ENCODE assay signal across 9 mouse cellular contexts in genomic region chr5:132074360-132074723, GRCm38 (mm10).
DNase-seq lines count a peak whose midpoint lies in the region; ATAC-seq lines count a peak whose summit lies in the region.
"Had no signal": no experiment of that assay in that cellular context is flagged by ENCODE, and none has a peak within 500 bp of the region (broad histone marks: within the 10 kb centered on the region; RNA-seq: fewer than 3 reads in every experiment).

No protein-coding gene starts in this region.

- no peaks in the 10 kb centered on the region for H3K27me3 ChIP-seq in hindbrain, embryonic 12.5 days

- DNase-seq in kidney, postnatal 4 days, result peak; percentile 34 to 47
- DNase-seq in kidney, adult 9 months, result no peak
- peak; percentile 38 for DNase-seq in fibroblast of lung, adult 2 months (ENCODE audit: low read depth)
- peak; percentile 68 for DNase-seq in neural tube, embryonic 10.5 days (ENCODE audit: extremely low spot score, low spot score)
- DNase-seq in thymus, postnatal 0 days (ENCODE audit: low spot score), result no peak
- no peak for DNase-seq in layer of hippocampus, postnatal 25 days (ENCODE audit: extremely low spot score in 1 of 2, low spot score in 1 of 2)
- no peak for DNase-seq in right cerebral cortex, postnatal 4 days

- no peak overlapping the region for H3K4me3 ChIP-seq in hindbrain, embryonic 12.5 days

- H3K4me2 ChIP-seq in hindbrain, embryonic 12.5 days (replicated peaks), result peak overlapping the region; percentile 44

- no peaks in the 10 kb centered on the region for H3K9me3 ChIP-seq in hindbrain, embryonic 12.5 days (replicated peaks)

- H3K36me3 ChIP-seq in hindbrain, embryonic 12.5 days, result no peaks in the 10 kb centered on the region
- H3K36me3 ChIP-seq: G1E had no signal

- peaks cover 46% of the 10 kb centered on the region for H3K4me1 ChIP-seq in hindbrain, embryonic 12.5 days

- 3% methylated on average over 11 of the region's 11 CpGs for WGBS in hindbrain, embryonic 12.5 days

- peak; percentile 92 for ATAC-seq in hindbrain, embryonic 12.5 days (ENCODE audit: low FRiP score)

- peak overlapping the region; percentile 23; the same call in 1 of the 2 replicates for H3K9ac ChIP-seq in hindbrain, embryonic 12.5 days

- peak overlapping the region; percentile 91 for H3K27ac ChIP-seq in hindbrain, embryonic 12.5 days

Comparison
In these comparisons a context has a peak if more than half of its experiments do, and no peak if none do; other contexts are left out.
1. DNase-seq: peak in kidney, postnatal 4 days (2 of 2), fibroblast of lung, adult 2 months (single experiment) and neural tube, embryonic 10.5 days (single experiment); none in kidney, adult 9 months (single experiment), thymus, postnatal 0 days (single experiment), layer of hippocampus, postnatal 25 days (0 of 2) and right cerebral cortex, postnatal 4 days (single experiment).